Mouse (Mus musculus): Measurements from ENCODE around the gene Atp2b2. TPM values are rescaled to one million over a fixed set of nuclear protein-coding genes. Genes with fewer than 3 reads are reported as not detected.

Gene Atp2b2
- polyA plus RNA-seq, 1 experiment from 2014 or later = 0.35 TPM

GRCm38 (mm10) chr6:114003796-114004195 is 38.6 kb downstream of the Atp2b2 start:
- ATAC-seq = no peak
- H3K36me3 ChIP-seq = no peaks in the 10 kb centered on the region
- H3K27ac ChIP-seq = no peak overlapping the region
- peaks cover 15% of the 10 kb centered on the region; the same call in 1 of the 2 replicates for H3K27me3 ChIP-seq (replicated peaks)
- whole genome bisulfite sequencing (ENCODE audit: insufficient replicate concordance) = 35% methylated on average over 3 of the region's 3 CpGs
- no peaks in the 10 kb centered on the region for H3K4me1 ChIP-seq
- no peak overlapping the region for H3K4me3 ChIP-seq
- no peaks in the 10 kb centered on the region for H3K9me3 ChIP-seq (replicated peaks)
- H3K4me2 ChIP-seq = no peak overlapping the region
- no peak overlapping the region for H3K9ac ChIP-seq

- 46% methylated on average over 6 of the region's 6 CpGs for WGBS (ENCODE audit: insufficient replicate concordance)
- no peak overlapping the region for H3K27ac ChIP-seq
- ATAC-seq = no peak
- H3K9ac ChIP-seq = no peak overlapping the region
- H3K4me1 ChIP-seq = no peaks in the 10 kb centered on the region
- no peaks in the 10 kb centered on the region for H3K9me3 ChIP-seq (replicated peaks)
- H3K4me3 ChIP-seq = no peak overlapping the region
- no peak overlapping the region for H3K4me2 ChIP-seq
- peaks cover 9% of the 10 kb centered on the region; the same call in 1 of the 2 replicates for H3K27me3 ChIP-seq (replicated peaks)
- H3K36me3 ChIP-seq = no peaks in the 10 kb centered on the region
These were observed 41.5 kb downstream of the Atp2b2 start for GRCm38 (mm10) chr6:114000928-114001327.

GRCm38 (mm10) chr6:114000304-114000703 is 42.1 kb downstream of the Atp2b2 start:
- no peak for ATAC-seq

GRCm38 (mm10) chr6:113998413-113998812 is 44.0 kb downstream of the Atp2b2 start:
- Histone ChIP-seq H3K27me3 (replicated peaks) (0 out of 2 replicates have a peak, but pooled peaks cover under 1% of the 10 kb centered on the region), H3K4me1 (no peaks in the 10 kb centered on the region), H3K27ac (no peak overlapping the region), H3K4me2 (no peak overlapping the region), H3K36me3 (no peaks in the 10 kb centered on the region), H3K9ac (no peak overlapping the region), H3K4me3 (no peak overlapping the region), H3K9me3 (replicated peaks) (no peaks in the 10 kb centered on the region)
- 55% methylated on average over 2 of the region's 2 CpGs for WGBS (ENCODE audit: insufficient replicate concordance)
- no peak for ATAC-seq

More at GRCm38 (mm10) chr6:114000304-114000703, 42.1 kb downstream of the Atp2b2 start:
- Histone ChIP-seq H3K4me3 (no peak overlapping the region), H3K9me3 (replicated peaks) (no peaks in the 10 kb centered on the region), H3K27me3 (replicated peaks) (0 out of 2 replicates have a peak, but pooled peaks cover 5% of the 10 kb centered on the region), H3K9ac (no peak overlapping the region), H3K4me2 (no peak overlapping the region), H3K36me3 (no peaks in the 10 kb centered on the region), H3K27ac (no peak overlapping the region), H3K4me1 (no peaks in the 10 kb centered on the region)
- WGBS (ENCODE audit: insufficient replicate concordance) = 40% methylated on average over 7 of the region's 7 CpGs

GRCm38 (mm10) chr6:113994176-113994575 is 48.2 kb downstream of the Atp2b2 start:
- H3K4me3 ChIP-seq = no peak overlapping the region
- H3K27me3 ChIP-seq (replicated peaks) = no peaks in the 10 kb centered on the region
- H3K36me3 ChIP-seq = no peaks in the 10 kb centered on the region
- no peak for ATAC-seq
- WGBS (ENCODE audit: insufficient replicate concordance) = 77% methylated on average over 5 of the region's 5 CpGs
- no peak overlapping the region for H3K4me2 ChIP-seq
- H3K9ac ChIP-seq = no peak overlapping the region
- H3K27ac ChIP-seq = no peak overlapping the region
- no peaks in the 10 kb centered on the region for H3K9me3 ChIP-seq (replicated peaks)
- no peaks in the 10 kb centered on the region for H3K4me1 ChIP-seq

GRCm38 (mm10) chr6:113992101-113992500 is 50.3 kb downstream of the Atp2b2 start:
- Histone ChIP-seq H3K4me3 (no peak overlapping the region), H3K9ac (no peak overlapping the region), H3K27me3 (replicated peaks) (no peaks in the 10 kb centered on the region), H3K27ac (no peak overlapping the region), H3K4me2 (no peak overlapping the region), H3K36me3 (no peaks in the 10 kb centered on the region), H3K9me3 (replicated peaks) (no peaks in the 10 kb centered on the region), H3K4me1 (no peaks in the 10 kb centered on the region)
- WGBS (ENCODE audit: insufficient replicate concordance) = 47% methylated on average over 2 of the region's 2 CpGs
- no peak for ATAC-seq

- ATAC-seq = no peak
These were observed 50.9 kb downstream of the Atp2b2 start for GRCm38 (mm10) chr6:113991482-113991881.

GRCm38 (mm10) chr6:113990044-113990443 is 52.4 kb downstream of the Atp2b2 start:
- Histone ChIP-seq H3K4me3 (no peak overlapping the region), H3K9ac (no peak overlapping the region), H3K36me3 (no peaks in the 10 kb centered on the region), H3K27ac (no peak overlapping the region), H3K4me2 (no peak overlapping the region), H3K27me3 (replicated peaks) (no peaks in the 10 kb centered on the region), H3K9me3 (replicated peaks) (no peaks in the 10 kb centered on the region), H3K4me1 (no peaks in the 10 kb centered on the region)
- 0% methylated on average over 1 of the region's 1 CpGs for WGBS (ENCODE audit: insufficient replicate concordance)
- no peak for ATAC-seq

More at GRCm38 (mm10) chr6:113991482-113991881, 50.9 kb downstream of the Atp2b2 start:
- no peak overlapping the region for H3K27ac ChIP-seq
- H3K4me2 ChIP-seq = no peak overlapping the region
- H3K27me3 ChIP-seq (replicated peaks) = no peaks in the 10 kb centered on the region
- H3K9ac ChIP-seq = no peak overlapping the region
- H3K4me3 ChIP-seq = no peak overlapping the region
- H3K4me1 ChIP-seq = no peaks in the 10 kb centered on the region
- H3K36me3 ChIP-seq = no peaks in the 10 kb centered on the region
- H3K9me3 ChIP-seq (replicated peaks) = no peaks in the 10 kb centered on the region
- 62% methylated on average over 11 of the region's 11 CpGs for WGBS (ENCODE audit: insufficient replicate concordance)

- H3K4me3 ChIP-seq = no peak overlapping the region
- no peaks in the 10 kb centered on the region for H3K9me3 ChIP-seq (replicated peaks)
- no peaks in the 10 kb centered on the region for H3K36me3 ChIP-seq
- H3K9ac ChIP-seq = no peak overlapping the region
- WGBS (ENCODE audit: insufficient replicate concordance) = 49% methylated on average over 2 of the region's 2 CpGs
- no peak overlapping the region for H3K27ac ChIP-seq
- no peak overlapping the region for H3K4me2 ChIP-seq
- no peaks in the 10 kb centered on the region for H3K4me1 ChIP-seq
- no peak for ATAC-seq
- no peaks in the 10 kb centered on the region; the same call in 1 of the 2 replicates for H3K27me3 ChIP-seq (replicated peaks)
These were observed 53.9 kb downstream of the Atp2b2 start for GRCm38 (mm10) chr6:113988521-113988920.

GRCm38 (mm10) chr6:113986671-113987070 is 55.7 kb downstream of the Atp2b2 start:
- H3K27me3 ChIP-seq (replicated peaks) = no peaks in the 10 kb centered on the region; the same call in 1 of the 2 replicates
- no peak overlapping the region for H3K9ac ChIP-seq
- no peak overlapping the region for H3K27ac ChIP-seq
- H3K4me1 ChIP-seq = no peaks in the 10 kb centered on the region
- no peak overlapping the region for H3K4me2 ChIP-seq
- H3K36me3 ChIP-seq = no peaks in the 10 kb centered on the region
- WGBS (ENCODE audit: insufficient replicate concordance) = 58% methylated on average over 4 of the region's 4 CpGs
- ATAC-seq = no peak
- H3K9me3 ChIP-seq (replicated peaks) = no peaks in the 10 kb centered on the region
- no peak overlapping the region for H3K4me3 ChIP-seq

GRCm38 (mm10) chr6:113978673-113979072 is 63.7 kb downstream of the Atp2b2 start:
- Histone ChIP-seq H3K9me3 (replicated peaks) (no peaks in the 10 kb centered on the region), H3K36me3 (no peaks in the 10 kb centered on the region), H3K9ac (no peak overlapping the region), H3K4me3 (no peak overlapping the region), H3K27ac (no peak overlapping the region), H3K4me1 (no peaks in the 10 kb centered on the region), H3K4me2 (no peak overlapping the region), H3K27me3 (replicated peaks) (no peaks in the 10 kb centered on the region; the same call in 1 of the 2 replicates)
- WGBS (ENCODE audit: insufficient replicate concordance) = 68% methylated on average over 8 of the region's 8 CpGs
- no peak for ATAC-seq

GRCm38 (mm10) chr6:113978091-113978650 is 64.2 kb downstream of the Atp2b2 start:
- H3K36me3 ChIP-seq = no peaks in the 10 kb centered on the region
- WGBS (ENCODE audit: insufficient replicate concordance) = 43% methylated on average over 5 of the region's 5 CpGs
- ATAC-seq = no peak
- H3K27me3 ChIP-seq (replicated peaks) = no peaks in the 10 kb centered on the region
- H3K27ac ChIP-seq = no peak overlapping the region
- no peaks in the 10 kb centered on the region for H3K9me3 ChIP-seq (replicated peaks)
- no peak overlapping the region for H3K4me3 ChIP-seq
- no peak overlapping the region for H3K4me2 ChIP-seq
- no peaks in the 10 kb centered on the region for H3K4me1 ChIP-seq
- H3K9ac ChIP-seq = no peak overlapping the region

- Histone ChIP-seq H3K27ac (no peak overlapping the region), H3K4me1 (no peaks in the 10 kb centered on the region), H3K36me3 (no peaks in the 10 kb centered on the region), H3K9ac (no peak overlapping the region), H3K4me2 (no peak overlapping the region), H3K4me3 (no peak overlapping the region), H3K27me3 (replicated peaks) (0 out of 2 replicates have a peak, but pooled peaks cover 3% of the 10 kb centered on the region), H3K9me3 (replicated peaks) (no peaks in the 10 kb centered on the region)
- ATAC-seq = no peak
- 73% methylated on average over 2 of the region's 2 CpGs for WGBS (ENCODE audit: insufficient replicate concordance)
These were observed 71.5 kb downstream of the Atp2b2 start for GRCm38 (mm10) chr6:113970900-113971299.

Measured in liver, embryonic 12.5 days (tissue).